25 mouse cellular contexts compared by ENCODE assay signal in the genomic region with DNA sequence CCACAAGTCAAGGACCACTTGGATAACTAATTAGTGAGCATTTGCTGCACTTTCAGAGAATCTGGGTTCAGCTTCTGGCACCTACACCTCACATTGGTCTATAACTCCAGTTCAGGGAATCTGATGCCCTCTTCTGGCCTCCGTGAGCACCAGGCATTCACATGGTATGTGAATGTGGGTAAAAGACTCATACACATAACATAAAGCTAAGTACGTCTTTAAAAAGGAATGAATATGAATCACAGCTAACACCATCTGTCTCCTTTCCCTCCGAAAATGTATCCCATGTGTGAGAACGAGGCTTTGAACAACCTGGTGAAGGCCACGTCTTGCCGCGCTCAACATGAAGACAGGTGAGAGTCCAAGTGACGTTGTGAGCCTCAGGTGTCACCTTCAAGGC. TPM values are rescaled to one million over a fixed set of nuclear protein-coding genes. Genes with fewer than 3 reads are reported as not detected.
DNase-seq lines count a peak whose midpoint lies in the region; ATAC-seq and TF ChIP-seq lines count a peak whose summit lies in the region.
"Had no signal": no experiment of that assay in that cellular context is flagged by ENCODE, and none has a peak within 500 bp of the region (broad histone marks: within the 10 kb centered on the region; RNA-seq: fewer than 3 reads in every experiment).

No protein-coding gene starts in this region.

- H3K36me3 ChIP-seq in forebrain, postnatal 0 days (ENCODE audit: insufficient read depth), result peaks cover 10% of the 10 kb centered on the region
- H3K36me3 ChIP-seq in forebrain, embryonic 12.5 days (replicated peaks), result peaks cover 24% of the 10 kb centered on the region
- no peaks in the 10 kb centered on the region for H3K36me3 ChIP-seq in megakaryocyte, embryonic 14.5 days (replicated peaks; ENCODE audit: low read length)
- H3K36me3 ChIP-seq: embryonic facial prominence, embryonic 12.5 days; limb, embryonic 15.5 days had no signal

- WGBS in cerebellum, adult 2 months, result 35% methylated on average over 8 of the region's 8 CpGs
- WGBS in forebrain, postnatal 0 days, result 65% methylated on average over 8 of the region's 8 CpGs
- WGBS in forebrain, embryonic 12.5 days, result 91% methylated on average over 8 of the region's 8 CpGs

- no peak overlapping the region for H3K4me3 ChIP-seq in cerebellum, adult 2 months (replicated peaks; ENCODE audit: insufficient read depth, low read depth, low read length)
- no peak overlapping the region for H3K4me3 ChIP-seq in forebrain, postnatal 0 days (ENCODE audit: low read depth, low read length)
- H3K4me3 ChIP-seq in forebrain, embryonic 12.5 days (replicated peaks), result no peak overlapping the region
- peak overlapping the region; percentile 30 for H3K4me3 ChIP-seq in megakaryocyte, embryonic 14.5 days (replicated peaks)
- no peak overlapping the region for H3K4me3 ChIP-seq in cortical plate, adult 2 months (ENCODE audit: insufficient read depth, low read length)
- H3K4me3 ChIP-seq: embryonic facial prominence, embryonic 12.5 days; limb, embryonic 15.5 days had no signal

- H3K4me2 ChIP-seq in forebrain, postnatal 0 days (ENCODE audit: low read depth), result no peak overlapping the region
- no peak overlapping the region for H3K4me2 ChIP-seq in forebrain, embryonic 12.5 days
- H3K4me2 ChIP-seq: embryonic facial prominence, embryonic 12.5 days; limb, embryonic 15.5 days; lung, embryonic 14.5 days had no signal

- H3K9ac ChIP-seq in forebrain, postnatal 0 days, result no peak overlapping the region
- H3K9ac ChIP-seq in forebrain, embryonic 12.5 days, result no peak overlapping the region
- H3K9ac ChIP-seq: embryonic facial prominence, embryonic 12.5 days; limb, embryonic 15.5 days; liver, embryonic 14.5 days; lung, embryonic 14.5 days had no signal

- TF ChIP-seq CTCF in cerebellum, adult 2 months (IDR thresholded peaks at IDR 0.05; ENCODE audit: borderline replicate concordance, insufficient read depth, low read depth, low read length), result peak; percentile 55; the same call in 1 of the 2 replicates
- peak; percentile 45 for TF ChIP-seq CTCF in forebrain, postnatal 0 days (IDR thresholded peaks at IDR 0.05; ENCODE audit: low read depth)
- TF ChIP-seq CTCF in cortical plate, adult 2 months (IDR thresholded peaks at IDR 0.05; ENCODE audit: extremely low read depth, insufficient read depth, low read length), result peak; percentile 32; the same call in 1 of the 2 replicates

- peak; percentile 32 for ATAC-seq in forebrain, postnatal 0 days
- ATAC-seq in forebrain, embryonic 12.5 days (ENCODE audit: low FRiP score), result no peak
- no peak for ATAC-seq in megakaryocyte, adult 5-6 weeks (ENCODE audit: poor library complexity, severe bottlenecking)
- ATAC-seq: hindbrain, embryonic 16.5 days; intestine, embryonic 16.5 days had no signal

- peaks cover 26% of the 10 kb centered on the region for H3K4me1 ChIP-seq in cerebellum, adult 2 months (ENCODE audit: control insufficient read depth, insufficient read depth, low read length)
- no peaks in the 10 kb centered on the region for H3K4me1 ChIP-seq in forebrain, postnatal 0 days (ENCODE audit: insufficient read depth)
- peaks cover 24% of the 10 kb centered on the region for H3K4me1 ChIP-seq in forebrain, embryonic 12.5 days
- H3K4me1 ChIP-seq in megakaryocyte, embryonic 14.5 days, result no peaks in the 10 kb centered on the region
- no peaks in the 10 kb centered on the region for H3K4me1 ChIP-seq in cortical plate, adult 2 months (ENCODE audit: control insufficient read depth, insufficient read depth, low read length)
- H3K4me1 ChIP-seq: embryonic facial prominence, embryonic 12.5 days; limb, embryonic 15.5 days had no signal

- TF ChIP-seq POLR2A in cerebellum, adult 2 months (IDR thresholded peaks at IDR 0.05; ENCODE audit: borderline replicate concordance, insufficient read depth, low read length), result no peak
- TF ChIP-seq POLR2A in cortical plate, adult 2 months (IDR thresholded peaks at IDR 0.05; ENCODE audit: extremely low read depth, insufficient read depth, low read length), result no peak

- no peak overlapping the region for H3K27ac ChIP-seq in cerebellum, adult 2 months (ENCODE audit: insufficient read depth, low read length)
- peak overlapping the region; percentile 59 for H3K27ac ChIP-seq in forebrain, postnatal 0 days (ENCODE audit: low read depth, low read length)
- H3K27ac ChIP-seq in forebrain, embryonic 12.5 days, result no peak overlapping the region
- no peak overlapping the region for H3K27ac ChIP-seq in cortical plate, adult 2 months (ENCODE audit: insufficient read depth, low read length)
- H3K27ac ChIP-seq: embryonic facial prominence, embryonic 12.5 days; limb, embryonic 15.5 days; liver, embryonic 14.5 days; stomach, postnatal 0 days had no signal

- no peak for DNase-seq in cerebellum, adult 2 months
- DNase-seq in cerebellum, adult 11 months, result no peak
- peak; percentile 48 for DNase-seq in forebrain, postnatal 0 days
- DNase-seq: adrenal gland, postnatal 14 days; cerebellum, postnatal 14 days; kidney, adult 9 months; kidney, postnatal 14 days; layer of hippocampus, postnatal 36 days; lung, embryonic 14.5 days; lung, postnatal 36 days; thymus, adult 2 months; thymus, postnatal 4 days had no signal

- H3K27me3 ChIP-seq in cerebellum, adult 2 months (ENCODE audit: control insufficient read depth, insufficient read depth, low read length), result no peaks in the 10 kb centered on the region
- no peaks in the 10 kb centered on the region for H3K27me3 ChIP-seq in forebrain, postnatal 0 days (ENCODE audit: insufficient read depth, low read length)
- H3K27me3 ChIP-seq in forebrain, embryonic 12.5 days, result no peaks in the 10 kb centered on the region
- H3K27me3 ChIP-seq in megakaryocyte, embryonic 14.5 days (replicated peaks), result no peaks in the 10 kb centered on the region
- H3K27me3 ChIP-seq: embryonic facial prominence, embryonic 12.5 days; limb, embryonic 15.5 days had no signal

- H3K9me3 ChIP-seq in forebrain, postnatal 0 days (ENCODE audit: low read length), result no peaks in the 10 kb centered on the region
- H3K9me3 ChIP-seq in forebrain, embryonic 12.5 days, result peaks cover 9% of the 10 kb centered on the region
- H3K9me3 ChIP-seq in megakaryocyte, embryonic 14.5 days, result peaks cover 49% of the 10 kb centered on the region
- H3K9me3 ChIP-seq: embryonic facial prominence, embryonic 12.5 days; limb, embryonic 15.5 days had no signal

RNA-seq across cellular contexts. Expression of gene Srrm4, which starts 12.1 kb away (rescaled TPM):
- polyA plus RNA-seq in cerebellum, adult 2 months (2012; rRNA removed), result 29.6 and 30.0 TPM in 2 replicates
- total RNA-seq in forebrain, postnatal 0 days (2014; rRNA removed), result 7.2 and 12.7 TPM in 2 replicates
- polyA plus RNA-seq in forebrain, postnatal 0 days (2015; fragmentation: Nextera tagmentation; extraction: Ambion mirVana), result 10.8 and 16.4 TPM in 2 replicates
- 21.6 and 22.4 TPM in 2 replicates for polyA plus RNA-seq in forebrain, embryonic 12.5 days (2016; fragmentation: Nextera tagmentation; extraction: Ambion mirVana)
- not detected in 2 replicates for polyA plus RNA-seq in megakaryocyte, embryonic 14.5 days (2012; ENCODE audit: insufficient read depth, low replicate concordance)
- total RNA-seq in megakaryocyte, adult 5-6 weeks (2015), result not detected in 2 replicates
- 0.40 TPM in 1 of 2 replicates, not detected in the other for total RNA-seq in megakaryocyte, adult 5-6 weeks (2017)
- polyA plus RNA-seq in cortical plate, adult 2 months (2012; rRNA removed), result 18.4 and 19.7 TPM in 2 replicates
- total RNA-seq: hematopoietic stem cell, adult 5-6 weeks; monocyte, adult 5-6 weeks; neutrophil, adult 5-6 weeks had no signal

Comparison
In these comparisons a context has a peak if more than half of its experiments do, and no peak if none do; other contexts are left out.
1. RNA of gene Srrm4, which starts 12.1 kb away (polyA plus RNA-seq): 29.6 to 30.0 TPM in cerebellum, adult 2 months, 21.6 to 22.4 TPM in forebrain, embryonic 12.5 days, 18.4 to 19.7 TPM in cortical plate, adult 2 months and 10.8 to 16.4 TPM in forebrain, postnatal 0 days; not detected in megakaryocyte, embryonic 14.5 days; every median in the first group is over 10 times any median in the second.
2. Peak in every context shown above with its lines, with median percentiles within 50 percentile points of each other: CTCF ChIP-seq.